Mouse (Mus musculus): ENCODE data around the gene Ddr2. TPM values are rescaled to one million over a fixed set of nuclear protein-coding genes. Genes with fewer than 3 reads are reported as not detected.

The Ddr2 gene
- total and polyA plus RNA-seq, 3 experiments, result 0.17 to 0.37 (median 0.30) TPM

DNA sequence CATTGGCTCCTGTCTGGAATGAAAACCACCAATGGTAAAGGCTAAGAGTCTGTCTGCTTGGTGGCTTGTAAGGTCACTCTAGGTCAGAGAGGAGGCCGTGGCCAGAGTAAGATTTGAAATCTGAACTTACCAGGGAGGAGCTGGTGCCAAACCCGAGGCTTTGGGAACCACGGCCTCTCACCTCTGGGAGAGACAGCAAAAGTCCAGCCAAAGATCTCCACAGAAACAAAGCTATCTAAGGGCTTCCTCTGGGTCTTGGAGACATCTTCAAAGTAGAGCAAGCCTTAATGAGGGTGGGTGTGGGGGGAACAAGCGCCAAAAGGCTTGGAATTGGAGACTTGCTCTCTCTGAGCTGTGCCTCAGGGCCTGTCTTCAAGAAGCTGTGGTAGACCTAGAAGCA lies 62.1 kb downstream of the Ddr2 start:
- H3K4me3 ChIP-seq (replicated peaks in 1 of 3; ENCODE audit: low read depth in 2 of 3, low read length in 2 of 3, poor library complexity in 1 of 3), result no peak overlapping the region
- H3K4me2 ChIP-seq (ENCODE audit: insufficient read depth, low read depth, poor library complexity, severe bottlenecking), result no peak overlapping the region
- TF ChIP-seq HCFC1 (IDR thresholded peaks at IDR 0.05; ENCODE audit: low read depth, low read length), result no peak
- no peak for TF ChIP-seq ETS1 (conservative IDR thresholded peaks at IDR 0.05; ENCODE audit: low read depth, low read length)
- TF ChIP-seq JUN (IDR thresholded peaks at IDR 0.05; ENCODE audit: insufficient read depth, low read depth, low read length), result no peak
- no peak for TF ChIP-seq GABPA (IDR thresholded peaks at IDR 0.05; ENCODE audit: insufficient replicate concordance, low read depth, low read length)
- TF ChIP-seq MYC (IDR thresholded peaks at IDR 0.05; ENCODE audit: low read depth, low read length), result no peak
- no peak for TF ChIP-seq MXI1 (IDR thresholded peaks at IDR 0.05; ENCODE audit: low read depth, low read length)
- no peak for TF ChIP-seq TCF12 (IDR thresholded peaks at IDR 0.05; ENCODE audit: low read depth, low read length)
- TF ChIP-seq RCOR1 (conservative IDR thresholded peaks at IDR 0.05; ENCODE audit: low read depth, low read length), result no peak
- TF ChIP-seq RAD21 (IDR thresholded peaks at IDR 0.05; ENCODE audit: low read depth, low read length), result no peak
- no peak for TF ChIP-seq MAFK (IDR thresholded peaks at IDR 0.05; ENCODE audit: insufficient replicate concordance, low read length)
- no peak for TF ChIP-seq NRF1 (IDR thresholded peaks at IDR 0.05; ENCODE audit: low read depth, low read length)
- no peak for TF ChIP-seq EP300 (IDR thresholded peaks at IDR 0.05; ENCODE audit: low read length)
- no peak for TF ChIP-seq PAX5 (IDR thresholded peaks at IDR 0.05; ENCODE audit: low read length)
- TF ChIP-seq IRF4 (IDR thresholded peaks at IDR 0.05; ENCODE audit: low read depth, low read length), result no peak
- TF ChIP-seq BHLHE40 (IDR thresholded peaks at IDR 0.05; ENCODE audit: low read depth, low read length), result no peak
- no peak for TF ChIP-seq MAZ (IDR thresholded peaks at IDR 0.05; ENCODE audit: low read depth, low read length)
- no peaks in the 10 kb centered on the region for H3K9me3 ChIP-seq (replicated peaks; ENCODE audit: low read length)
- no peaks in the 10 kb centered on the region for H3K79me2 ChIP-seq (replicated peaks; ENCODE audit: control insufficient read depth, extremely low read depth, insufficient read depth, poor library complexity, severe bottlenecking)
- DNase-seq (ENCODE audit: extremely low read depth), result no peak
- dilution Hi-C loops (cut with MboI; ENCODE audit: extremely low pct_ligation_motif_present, extremely low pct_unique_long_range_greater_than_20kb, low sequenced_read_pairs) (no loop called here), in situ Hi-C loops (cut with MboI; ENCODE audit: low pct_ligation_motif_present, low pct_unique_long_range_greater_than_20kb, low sequenced_read_pairs) (loop anchor here (10.0 kb wide), 1 partner anchor 86 kb away; no protein-coding TSS in a partner anchor)
- no peaks in the 10 kb centered on the region for H3K27me3 ChIP-seq (replicated peaks)
- H3K36me3 ChIP-seq (replicated peaks in 1 of 2; ENCODE audit: control insufficient read depth in 1 of 2, insufficient read depth in 1 of 2, low read length in 1 of 2), result no peaks in the 10 kb centered on the region
- peaks cover 10 to 44% of the 10 kb centered on the region in 2 experiments for H3K4me1 ChIP-seq (ENCODE audit: control insufficient read depth in 1 of 2, insufficient read depth in 2 of 2)
- H3K9ac ChIP-seq (ENCODE audit: insufficient read depth, low read depth), result no peak overlapping the region
- H3K27ac ChIP-seq (ENCODE audit: insufficient read depth, low read depth), result no peak overlapping the region

DNA sequence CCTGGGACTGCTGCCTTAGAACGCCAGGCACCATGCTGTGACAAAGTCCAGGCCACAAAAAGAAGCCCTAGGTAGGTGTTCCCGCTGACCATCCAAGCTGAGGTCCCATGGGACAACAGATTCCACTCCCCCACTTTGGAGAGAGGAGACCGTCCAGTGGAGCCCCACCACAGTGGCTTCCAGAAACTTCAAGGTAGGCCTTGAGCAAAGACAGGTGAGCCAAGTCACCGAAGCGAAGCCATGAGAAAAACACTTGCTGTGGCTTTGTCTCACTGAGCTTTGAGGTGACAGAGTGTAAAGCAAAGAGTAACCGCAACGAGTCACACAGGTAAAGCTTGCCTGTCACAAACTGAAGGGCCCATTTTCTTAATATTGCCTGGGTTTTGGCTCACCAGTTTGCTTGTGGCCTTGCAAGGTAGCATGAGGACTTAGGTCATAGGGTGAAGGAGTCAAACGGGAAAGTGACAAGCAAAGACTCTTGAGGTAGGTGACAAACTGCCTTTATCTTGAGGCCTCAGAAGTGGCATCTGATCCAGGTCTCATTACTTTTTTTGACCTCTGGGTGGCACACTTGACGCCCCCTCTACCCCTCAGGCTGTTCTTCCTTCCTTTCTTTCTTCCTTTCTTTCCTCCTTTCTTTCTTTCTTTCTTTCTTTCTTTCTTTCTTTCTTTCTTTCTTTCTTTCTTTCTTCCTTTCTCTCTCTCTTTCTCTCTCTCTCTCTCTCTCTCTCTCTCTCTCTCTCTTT lies 65.7 kb downstream of the Ddr2 start:
- Histone ChIP-seq H3K27me3 (replicated peaks) (no peaks in the 10 kb centered on the region), H3K9me3 (replicated peaks; ENCODE audit: low read length) (no peaks in the 10 kb centered on the region), H3K4me3 (replicated peaks in 1 of 3; ENCODE audit: low read depth in 2 of 3, low read length in 2 of 3, poor library complexity in 1 of 3) (no peak overlapping the region), H3K79me2 (replicated peaks; ENCODE audit: control insufficient read depth, extremely low read depth, insufficient read depth, poor library complexity, severe bottlenecking) (no peaks in the 10 kb centered on the region), H3K4me2 (ENCODE audit: insufficient read depth, low read depth, poor library complexity, severe bottlenecking) (no peak overlapping the region), H3K36me3 (replicated peaks in 1 of 2; ENCODE audit: control insufficient read depth in 1 of 2, insufficient read depth in 1 of 2, low read length in 1 of 2) (no peaks in the 10 kb centered on the region), H3K4me1 (ENCODE audit: control insufficient read depth in 1 of 2, insufficient read depth in 2 of 2) (peaks cover 3 to 9% of the 10 kb centered on the region in 2 experiments; a peak in 3 of 4 replicates), H3K9ac (ENCODE audit: insufficient read depth, low read depth) (no peak overlapping the region), H3K27ac (ENCODE audit: insufficient read depth, low read depth) (no peak overlapping the region)
- dilution Hi-C loops (cut with MboI; ENCODE audit: extremely low pct_ligation_motif_present, extremely low pct_unique_long_range_greater_than_20kb, low sequenced_read_pairs), result no loop called here
- peak; percentile 21 for DNase-seq (ENCODE audit: extremely low read depth)
- in situ Hi-C loops (cut with MboI; ENCODE audit: low pct_ligation_motif_present, low pct_unique_long_range_greater_than_20kb, low sequenced_read_pairs), result loop anchor here (10.0 kb wide), 1 partner anchor 90 kb away; no protein-coding TSS in a partner anchor
- no peak for TF ChIP-seq PAX5 (IDR thresholded peaks at IDR 0.05; ENCODE audit: low read length)
- TF ChIP-seq BHLHE40 (IDR thresholded peaks at IDR 0.05; ENCODE audit: low read depth, low read length), result no peak
- TF ChIP-seq SMC3 (IDR thresholded peaks at IDR 0.05; ENCODE audit: low read depth, low read length), result peak; percentile 80
- TF ChIP-seq RCOR1 (conservative IDR thresholded peaks at IDR 0.05; ENCODE audit: low read depth, low read length), result no peak
- TF ChIP-seq MEF2A (IDR thresholded peaks at IDR 0.05; ENCODE audit: borderline replicate concordance, low read depth, low read length), result no peak
- peak; percentile 53 for TF ChIP-seq RAD21 (IDR thresholded peaks at IDR 0.05; ENCODE audit: low read depth, low read length)
- TF ChIP-seq CTCF (conservative IDR thresholded peaks at IDR 0.05 in 1 of 2, IDR thresholded peaks at IDR 0.05 in 1 of 2; ENCODE audit: low read depth in 2 of 2, low read length in 2 of 2), result peak in 1 of 2 experiments; percentile 66; a peak in 2 of 4 replicates
- no peak for TF ChIP-seq MAX (IDR thresholded peaks at IDR 0.05; ENCODE audit: low read length)
- no peak for TF ChIP-seq TBP (conservative IDR thresholded peaks at IDR 0.05; ENCODE audit: low read depth, low read length)
- no peak for TF ChIP-seq JUND (conservative IDR thresholded peaks at IDR 0.05; ENCODE audit: low read depth, low read length)

Data from CH12.LX (cell line).